Mouse (Mus musculus) kidney, postnatal 25 days (tissue): ENCODE data around the gene Sh3gl2.

ENCODE experiments used
- DNase-seq, 2 experiments: peaks; one replicate each; pipeline ENCODE4 v3.0.0; 2021; ENCODE audit warnings: mixed read lengths in 2 of 2

The Sh3gl2 gene

DNA sequence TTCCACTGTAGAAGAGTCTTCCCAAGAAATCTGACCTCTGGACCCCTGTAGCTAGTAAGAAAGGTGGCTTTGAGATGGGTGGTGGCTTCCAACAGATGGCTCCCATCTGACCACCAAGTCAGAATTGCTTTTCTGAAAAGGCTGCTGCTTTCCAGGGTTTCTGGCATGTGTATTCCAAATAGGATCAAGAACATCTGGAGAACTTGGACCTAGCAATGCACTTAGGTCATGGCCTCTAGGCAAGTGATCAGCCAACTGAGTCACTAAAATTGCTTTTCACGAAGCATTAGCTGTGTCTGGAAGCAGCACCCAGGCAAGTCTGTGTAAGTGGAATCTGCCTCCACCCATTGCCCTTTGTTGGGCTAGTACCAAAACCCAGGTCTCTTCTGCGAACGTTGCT, 414.3 kb downstream of the Sh3gl2 start:
- DNase-seq = no peak

- no peak for DNase-seq
Observed at GRCm38 (mm10) chr4:85629381-85629780, 424.5 kb downstream of the Sh3gl2 start.

DNA sequence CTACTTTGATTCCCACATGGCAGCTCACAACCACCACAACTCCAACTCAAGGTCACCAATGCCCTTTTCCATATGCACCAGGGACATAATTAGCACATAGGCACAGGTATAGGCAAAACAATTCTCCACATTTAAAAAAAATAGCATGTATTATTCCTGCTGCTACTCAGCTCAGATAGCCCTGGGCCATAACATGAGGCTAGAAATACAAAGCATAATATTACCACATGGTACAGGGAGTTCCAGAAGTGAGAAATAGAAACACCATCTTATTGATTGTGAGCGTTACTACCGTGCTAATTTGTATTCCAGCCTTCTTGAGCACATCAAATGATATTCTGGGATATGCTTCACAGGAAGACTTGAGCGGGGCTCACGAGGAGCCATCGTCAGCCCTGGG, 464.3 kb downstream of the Sh3gl2 start:
- DNase-seq = no peak

DNA sequence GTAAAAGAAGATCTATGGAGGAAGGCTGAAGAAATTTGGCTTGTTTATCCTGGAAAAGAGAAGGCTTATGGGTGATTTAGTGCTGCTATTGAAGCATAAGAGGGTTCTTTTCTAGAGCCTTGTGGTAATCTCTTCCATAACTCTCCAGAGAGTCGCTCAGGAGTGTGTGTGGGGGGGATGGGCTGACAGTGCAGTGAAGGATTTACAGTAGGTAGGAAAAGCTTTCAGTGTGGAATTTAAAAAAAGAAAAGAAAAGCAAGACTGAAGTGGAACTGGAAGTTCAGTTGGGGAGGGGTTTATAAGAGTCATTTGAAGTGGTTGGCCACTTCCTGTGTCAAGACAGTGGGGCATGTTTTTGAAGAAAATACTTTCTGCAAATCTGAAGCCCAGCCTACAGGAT, 464.8 kb downstream of the Sh3gl2 start:
- no peak for DNase-seq

GRCm38 (mm10) chr4:85672290-85672689, 467.4 kb downstream of the Sh3gl2 start:
- peak; percentile 1 to 33 for DNase-seq

- DNase-seq = no peak
Observed at GRCm38 (mm10) chr4:85677621-85678020, 472.7 kb downstream of the Sh3gl2 start.

DNA sequence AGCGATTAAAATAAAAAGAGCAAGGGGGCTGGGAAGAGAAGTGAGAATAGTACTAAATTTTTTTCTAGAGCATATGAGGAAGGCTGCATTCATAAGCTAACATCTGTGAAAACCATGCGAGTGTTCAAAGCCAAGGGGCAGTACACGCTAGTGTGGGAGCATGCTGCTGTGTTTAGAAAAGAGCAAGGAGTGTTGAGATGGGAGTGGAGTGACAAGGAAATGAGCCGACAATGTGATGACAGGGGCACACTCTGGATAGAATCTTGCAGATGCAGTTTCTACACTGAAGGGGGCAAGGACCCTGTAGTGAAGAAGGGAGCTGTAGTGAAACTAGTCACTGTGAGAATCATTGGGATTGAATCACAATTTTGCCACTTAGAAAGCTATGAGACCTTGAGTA, 481.2 kb downstream of the Sh3gl2 start:
- no peak for DNase-seq
